Mouse (Mus musculus): ENCODE data around the gene Lysmd4. TPM values are rescaled to one million over a fixed set of nuclear protein-coding genes. Genes with fewer than 3 reads are reported as not detected.

The Lysmd4 gene
- total and polyA plus RNA-seq, 3 experiments = 14.6 to 18.2 (median 17.3) TPM

DNA sequence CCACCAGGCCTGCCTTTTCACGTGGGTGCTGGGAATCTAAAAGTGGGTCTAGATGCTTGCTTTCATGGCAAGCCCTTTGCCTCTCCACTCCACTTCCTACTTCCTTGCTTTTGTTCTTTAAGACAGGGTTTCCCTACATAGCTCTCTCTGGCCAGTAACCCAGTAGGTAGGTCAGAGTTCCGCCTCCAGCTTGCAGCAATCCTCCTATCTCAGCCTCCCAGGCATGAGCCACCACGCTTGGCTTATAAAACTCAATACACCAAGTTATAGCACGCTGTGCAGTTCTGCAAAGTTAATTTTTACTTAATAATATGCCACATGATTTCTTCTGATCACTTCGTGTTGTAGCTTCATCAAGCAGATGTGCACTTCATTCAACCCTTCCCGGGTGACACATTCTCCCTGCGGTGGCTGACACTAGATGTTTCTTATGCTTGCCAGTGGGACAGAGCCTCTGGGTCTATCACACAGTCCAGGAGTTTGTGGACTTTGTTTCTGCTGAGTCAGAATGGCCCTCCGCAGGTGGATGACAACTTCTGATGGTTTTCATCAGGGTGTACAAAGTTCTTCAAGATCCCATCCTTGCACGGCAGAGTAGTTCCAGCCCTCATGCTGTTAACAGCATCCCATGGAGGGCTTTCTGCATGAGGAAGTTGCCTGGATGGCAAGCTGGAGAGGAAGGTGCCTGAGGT is 16.5 kb upstream of the Lysmd4 start:
- DNase-seq = no peak
- Histone ChIP-seq H3K27ac (no peak overlapping the region), H3K36me3 (ENCODE audit: control insufficient read depth, insufficient read depth, low read length) (no peaks in the 10 kb centered on the region), H3K27me3 (ENCODE audit: control insufficient read depth, insufficient read depth, low read length) (no peaks in the 10 kb centered on the region), H3K4me1 (ENCODE audit: control insufficient read depth, insufficient read depth, low read length) (0 out of 2 replicates have a peak, but pooled peaks cover 1% of the 10 kb centered on the region), H3K79me2 (replicated peaks; ENCODE audit: control insufficient read depth, insufficient read depth, low read length) (no peaks in the 10 kb centered on the region), H3K9ac (ENCODE audit: low read depth, low read length) (no peak overlapping the region), H3K4me3 (no peak overlapping the region)
- intact Hi-C loops (cut with DNase I) = no loop called here
- 87% methylated on average over 9 of the region's 9 CpGs for WGBS
- TF ChIP-seq EP300 (IDR thresholded peaks at IDR 0.05; ENCODE audit: insufficient read depth, low read depth, low read length) (no peak), POLR2A (IDR thresholded peaks at IDR 0.05; ENCODE audit: insufficient read depth, low read depth, low read length) (no peak), CTCF (IDR thresholded peaks at IDR 0.05) (no peak)

DNA sequence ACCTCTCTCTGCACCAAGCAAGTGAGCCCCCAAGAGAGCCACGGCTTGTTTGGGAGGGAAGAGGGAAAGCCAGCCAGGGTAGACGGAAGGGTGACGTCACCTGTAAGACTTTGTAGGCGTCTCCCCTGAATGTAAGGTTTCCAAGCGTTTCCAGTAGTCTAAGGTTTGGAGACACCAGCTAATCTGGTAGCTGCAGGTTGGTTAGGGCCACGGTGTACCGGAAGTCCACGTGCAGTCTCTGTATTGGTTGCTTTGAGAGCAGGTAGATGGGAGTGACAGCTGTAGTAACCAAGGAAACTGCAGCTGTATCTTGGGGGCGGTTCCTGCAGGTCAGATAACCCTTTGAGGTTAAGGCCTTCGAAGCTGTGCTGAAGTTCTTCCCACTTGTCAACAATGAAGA is 15.8 kb upstream of the Lysmd4 start:
- Histone ChIP-seq H3K9ac (ENCODE audit: low read depth, low read length) (no peak overlapping the region), H3K36me3 (ENCODE audit: control insufficient read depth, insufficient read depth, low read length) (no peaks in the 10 kb centered on the region), H3K4me3 (no peak overlapping the region), H3K79me2 (replicated peaks; ENCODE audit: control insufficient read depth, insufficient read depth, low read length) (no peaks in the 10 kb centered on the region), H3K27ac (no peak overlapping the region), H3K4me1 (ENCODE audit: control insufficient read depth, insufficient read depth, low read length) (0 out of 2 replicates have a peak, but pooled peaks cover 1% of the 10 kb centered on the region), H3K27me3 (ENCODE audit: control insufficient read depth, insufficient read depth, low read length) (no peaks in the 10 kb centered on the region)
- intact Hi-C loops (cut with DNase I) = no loop called here
- no peak for DNase-seq
- 62% methylated on average over 10 of the region's 10 CpGs for WGBS
- TF ChIP-seq CTCF (IDR thresholded peaks at IDR 0.05) (no peak), EP300 (IDR thresholded peaks at IDR 0.05; ENCODE audit: insufficient read depth, low read depth, low read length) (no peak), POLR2A (IDR thresholded peaks at IDR 0.05; ENCODE audit: insufficient read depth, low read depth, low read length) (no peak)

DNA sequence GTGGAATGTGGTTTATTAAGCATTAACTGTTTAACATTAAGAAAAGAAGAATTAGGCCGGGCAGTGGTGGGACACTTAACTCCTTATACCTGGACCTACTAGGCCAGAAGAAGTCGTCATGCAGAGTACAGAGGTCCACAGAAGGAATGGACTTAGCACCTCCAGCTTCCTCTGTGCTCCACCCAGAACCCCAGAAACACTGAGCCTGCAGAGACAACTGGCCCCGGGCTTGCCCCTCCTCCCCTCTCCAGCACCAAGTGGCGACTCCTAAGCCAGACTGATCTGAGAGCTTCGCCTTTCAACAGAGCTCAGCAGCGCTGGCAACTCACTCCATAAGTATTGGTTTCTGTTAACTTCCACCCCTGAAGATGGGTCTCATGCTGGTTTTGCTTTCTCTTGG is 14.6 kb upstream of the Lysmd4 start:
- intact Hi-C loops (cut with DNase I) = no loop called here
- Histone ChIP-seq H3K9ac (ENCODE audit: low read depth, low read length) (no peak overlapping the region), H3K4me3 (no peak overlapping the region), H3K79me2 (replicated peaks; ENCODE audit: control insufficient read depth, insufficient read depth, low read length) (no peaks in the 10 kb centered on the region), H3K36me3 (ENCODE audit: control insufficient read depth, insufficient read depth, low read length) (no peaks in the 10 kb centered on the region), H3K27ac (no peak overlapping the region), H3K27me3 (ENCODE audit: control insufficient read depth, insufficient read depth, low read length) (no peaks in the 10 kb centered on the region), H3K4me1 (ENCODE audit: control insufficient read depth, insufficient read depth, low read length) (peaks cover 3% of the 10 kb centered on the region; the same call in 1 of the 2 replicates)
- TF ChIP-seq POLR2A (IDR thresholded peaks at IDR 0.05; ENCODE audit: insufficient read depth, low read depth, low read length) (no peak), CTCF (IDR thresholded peaks at IDR 0.05) (no peak), EP300 (IDR thresholded peaks at IDR 0.05; ENCODE audit: insufficient read depth, low read depth, low read length) (no peak)
- WGBS = 70% methylated on average over 6 of the region's 6 CpGs
- no peak for DNase-seq

DNA sequence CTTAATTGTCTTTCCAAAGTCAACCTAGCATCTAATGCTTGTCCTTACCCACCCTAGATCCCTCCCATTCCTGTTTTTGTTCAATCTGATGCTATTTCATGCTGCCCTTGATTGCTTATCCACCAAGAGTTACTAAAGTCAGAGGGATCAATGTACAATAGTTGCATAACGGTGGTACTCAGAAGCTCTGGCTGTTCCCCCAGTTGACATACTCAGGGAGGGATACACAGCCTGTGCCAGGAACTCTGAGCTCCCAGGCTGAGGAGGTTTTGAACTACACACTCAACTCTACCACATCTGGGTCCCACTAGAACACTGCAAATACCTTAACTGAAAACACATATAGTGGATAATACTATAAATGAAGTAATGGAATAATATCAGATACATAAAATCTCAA is 14.0 kb upstream of the Lysmd4 start:
- 84% methylated on average over 1 of the region's 1 CpGs for WGBS

DNA sequence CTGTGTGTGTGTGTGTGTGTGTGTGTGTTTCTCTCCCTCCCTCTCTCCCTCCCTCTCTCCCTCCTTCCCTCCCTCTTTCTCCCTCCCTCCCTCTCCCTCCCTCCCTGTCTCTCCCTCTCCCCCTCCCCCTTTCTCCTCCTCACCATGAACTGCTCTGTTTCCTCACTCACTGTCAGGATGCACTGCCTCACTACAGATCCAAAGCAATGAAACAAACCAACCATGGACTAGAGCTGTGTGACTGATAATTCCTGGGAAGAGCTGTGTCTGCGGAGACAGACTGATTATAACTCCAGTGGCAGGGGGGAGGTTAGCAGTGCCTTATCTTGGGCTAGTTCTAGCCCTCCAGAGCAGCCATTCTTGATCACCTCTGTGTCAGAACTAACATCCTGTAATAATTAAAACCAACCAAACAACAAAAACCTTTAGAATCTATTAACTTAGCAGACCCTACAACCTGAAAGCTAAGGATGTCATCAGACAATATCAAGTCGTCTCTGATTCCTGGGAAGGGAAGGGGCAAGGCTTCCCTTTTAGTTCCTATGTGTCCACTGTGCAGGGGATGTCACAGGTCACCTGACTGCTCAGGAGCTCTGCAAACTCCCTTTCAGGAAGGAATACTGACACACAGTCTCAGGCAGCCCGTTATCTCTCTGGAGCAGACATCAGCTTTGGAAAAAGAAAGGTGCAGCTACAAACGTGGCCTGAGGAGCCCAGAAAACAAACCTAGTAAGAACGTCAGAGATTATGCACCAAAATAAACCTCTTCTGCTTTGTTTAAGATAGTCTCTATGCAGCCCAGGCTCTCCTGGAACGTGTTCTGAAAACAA is 12.1 kb upstream of the Lysmd4 start:
- Histone ChIP-seq H3K27ac (no peak overlapping the region), H3K27me3 (ENCODE audit: control insufficient read depth, insufficient read depth, low read length) (no peaks in the 10 kb centered on the region), H3K4me1 (ENCODE audit: control insufficient read depth, insufficient read depth, low read length) (peaks cover 3% of the 10 kb centered on the region; the same call in 1 of the 2 replicates), H3K9ac (ENCODE audit: low read depth, low read length) (no peak overlapping the region), H3K4me3 (no peak overlapping the region), H3K79me2 (replicated peaks; ENCODE audit: control insufficient read depth, insufficient read depth, low read length) (no peaks in the 10 kb centered on the region), H3K36me3 (ENCODE audit: control insufficient read depth, insufficient read depth, low read length) (no peaks in the 10 kb centered on the region)
- 31% methylated on average over 6 of the region's 6 CpGs for WGBS
- no peak for DNase-seq
- intact Hi-C loops (cut with DNase I) = no loop called here
- TF ChIP-seq CTCF (IDR thresholded peaks at IDR 0.05) (no peak), POLR2A (IDR thresholded peaks at IDR 0.05; ENCODE audit: insufficient read depth, low read depth, low read length) (no peak), EP300 (IDR thresholded peaks at IDR 0.05; ENCODE audit: insufficient read depth, low read depth, low read length) (no peak)

More for the DNA sequence above, 14.0 kb upstream of the Lysmd4 start:
- Histone ChIP-seq H3K27ac (no peak overlapping the region), H3K9ac (ENCODE audit: low read depth, low read length) (no peak overlapping the region), H3K4me3 (no peak overlapping the region), H3K79me2 (replicated peaks; ENCODE audit: control insufficient read depth, insufficient read depth, low read length) (no peaks in the 10 kb centered on the region), H3K36me3 (ENCODE audit: control insufficient read depth, insufficient read depth, low read length) (no peaks in the 10 kb centered on the region), H3K27me3 (ENCODE audit: control insufficient read depth, insufficient read depth, low read length) (no peaks in the 10 kb centered on the region), H3K4me1 (ENCODE audit: control insufficient read depth, insufficient read depth, low read length) (peaks cover 3% of the 10 kb centered on the region; the same call in 1 of the 2 replicates)
- no peak for DNase-seq
- intact Hi-C loops (cut with DNase I) = no loop called here
- TF ChIP-seq EP300 (IDR thresholded peaks at IDR 0.05; ENCODE audit: insufficient read depth, low read depth, low read length) = no peak
- TF ChIP-seq POLR2A (IDR thresholded peaks at IDR 0.05; ENCODE audit: insufficient read depth, low read depth, low read length) = no peak
- TF ChIP-seq CTCF (IDR thresholded peaks at IDR 0.05) = no peak

DNA sequence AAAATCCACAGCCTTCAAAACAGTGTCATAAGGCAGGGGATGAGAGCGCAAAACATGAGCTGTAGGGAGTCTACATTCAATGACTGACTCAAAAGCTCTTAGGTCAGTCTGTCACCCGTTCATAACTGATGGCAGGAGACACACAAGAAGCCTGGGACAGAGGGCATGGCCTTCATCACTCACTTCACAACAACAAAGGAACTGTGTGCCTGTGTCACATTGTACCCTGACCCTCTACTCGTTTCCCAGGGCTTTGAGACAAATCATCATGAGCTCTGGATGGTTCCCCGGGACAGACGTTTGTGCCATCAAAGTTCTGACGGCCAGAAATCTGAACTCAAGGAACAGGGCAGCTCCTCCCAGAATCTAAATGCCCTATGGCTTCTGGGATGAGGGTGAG is 11.0 kb upstream of the Lysmd4 start:
- Histone ChIP-seq H3K79me2 (replicated peaks; ENCODE audit: control insufficient read depth, insufficient read depth, low read length) (no peaks in the 10 kb centered on the region), H3K4me1 (ENCODE audit: control insufficient read depth, insufficient read depth, low read length) (peaks cover 3% of the 10 kb centered on the region; the same call in 1 of the 2 replicates), H3K27ac (no peak overlapping the region), H3K4me3 (no peak overlapping the region), H3K36me3 (ENCODE audit: control insufficient read depth, insufficient read depth, low read length) (no peaks in the 10 kb centered on the region), H3K9ac (ENCODE audit: low read depth, low read length) (no peak overlapping the region), H3K27me3 (ENCODE audit: control insufficient read depth, insufficient read depth, low read length) (no peaks in the 10 kb centered on the region)
- intact Hi-C loops (cut with DNase I) = no loop called here
- DNase-seq = no peak
- TF ChIP-seq EP300 (IDR thresholded peaks at IDR 0.05; ENCODE audit: insufficient read depth, low read depth, low read length) (no peak), POLR2A (IDR thresholded peaks at IDR 0.05; ENCODE audit: insufficient read depth, low read depth, low read length) (no peak), CTCF (IDR thresholded peaks at IDR 0.05) (no peak)
- 80% methylated on average over 6 of the region's 6 CpGs for WGBS

Data from heart, adult 2 months (tissue).